Mouse (Mus musculus) megakaryocyte, embryonic 14.5 days (primary cell): ENCODE data around the gene Acbd6. TPM values are rescaled to one million over a fixed set of nuclear protein-coding genes. Genes with fewer than 3 reads are reported as not detected.

Source experiments
- H3K27me3 ChIP-seq: replicated peaks from 2 replicates; pipeline ENCODE3; 2012; ENCODE audit warnings: inconsistent platforms
- H3K36me3 ChIP-seq: replicated peaks from 2 replicates; pipeline ENCODE3; 2012; ENCODE audit warnings: low read length, inconsistent platforms, mixed read lengths
- H3K4me1 ChIP-seq: 2 replicates; pipeline ENCODE4 v1.6.1; 2012; ENCODE audit warnings: inconsistent platforms
- H3K4me3 ChIP-seq: replicated peaks from 2 replicates; pipeline ENCODE3; 2012; ENCODE audit warnings: moderate library complexity, mild to moderate bottlenecking, inconsistent platforms
- H3K9me3 ChIP-seq: 2 replicates; pipeline ENCODE4 v1.6.1; 2012; ENCODE audit warnings: inconsistent platforms
- FLI1 ChIP-seq: IDR thresholded peaks from 2 replicates; pipeline ENCODE4 v1.6.1; 2012; ENCODE audit warnings: low read length, inconsistent platforms, mixed read lengths
- GATA1 ChIP-seq: IDR thresholded peaks from 3 replicates; pipeline ENCODE4 v1.6.1; 2012; ENCODE audit warnings: mixed read lengths, low read length, inconsistent platforms, borderline replicate concordance
- polyA plus RNA-seq: library from polyadenylated mRNA; stranded (reverse); fragments of >175 nt; gene quantifications from 2 replicates; pipeline ENCODE4 v1.2.3, GENCODE M21; 2012; ENCODE audit warnings: low replicate concordance; ENCODE audit not compliant: insufficient read depth

The Acbd6 gene
- polyA plus RNA-seq, 1 experiment, result 266 TPM

DNA sequence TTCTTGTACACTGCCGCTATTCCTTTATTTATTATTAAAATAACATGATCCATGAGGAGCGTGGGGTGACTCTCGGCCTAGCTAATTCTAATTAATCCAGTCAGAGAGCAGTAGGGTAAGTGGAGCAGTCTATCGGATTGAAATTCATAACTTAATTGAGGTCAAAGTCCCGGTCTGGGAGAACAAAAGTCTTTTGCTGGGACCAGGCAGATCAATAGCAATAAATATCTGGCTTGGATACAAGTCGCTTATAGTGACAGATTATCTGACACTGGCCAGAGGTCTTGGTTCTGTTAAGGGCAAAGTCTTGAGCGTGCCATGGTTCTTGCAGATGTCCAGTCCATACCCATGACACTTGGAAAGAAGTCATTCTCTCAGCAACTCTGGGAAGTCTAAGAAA, 78.7 kb downstream of the Acbd6 start:
- H3K4me1 ChIP-seq, result no peaks in the 10 kb centered on the region; the same call in 1 of the 2 replicates
- no peak overlapping the region for H3K4me3 ChIP-seq
- no peak for TF ChIP-seq FLI1
- TF ChIP-seq GATA1, result no peak
- no peaks in the 10 kb centered on the region for H3K27me3 ChIP-seq
- H3K36me3 ChIP-seq, result no peaks in the 10 kb centered on the region
- H3K9me3 ChIP-seq, result no peaks in the 10 kb centered on the region

DNA sequence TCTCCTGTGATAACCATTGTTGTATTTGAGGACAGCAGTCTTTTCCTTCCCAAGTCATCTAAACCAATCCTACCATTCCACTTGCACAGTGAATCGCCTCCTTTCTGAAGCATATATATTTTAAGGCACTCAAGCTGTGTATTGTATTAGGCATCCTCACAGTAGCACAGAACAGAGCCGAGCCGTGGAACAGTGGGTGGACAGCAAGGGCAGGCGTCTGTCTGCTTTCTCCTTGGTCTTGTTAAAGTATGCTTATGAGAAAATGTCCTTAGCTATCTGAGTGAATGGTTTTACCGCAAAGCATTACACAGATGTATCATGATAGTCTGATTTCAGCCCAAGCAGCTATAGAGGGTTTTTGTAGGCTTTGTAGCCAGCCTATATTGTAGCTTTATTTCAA, 87.9 kb downstream of the Acbd6 start:
- Histone ChIP-seq H3K27me3 (no peaks in the 10 kb centered on the region), H3K4me1 (0 out of 2 replicates have a peak, but pooled peaks cover 3% of the 10 kb centered on the region), H3K4me3 (no peak overlapping the region), H3K36me3 (no peaks in the 10 kb centered on the region), H3K9me3 (no peaks in the 10 kb centered on the region)
- no peak for TF ChIP-seq GATA1
- no peak for TF ChIP-seq FLI1

DNA sequence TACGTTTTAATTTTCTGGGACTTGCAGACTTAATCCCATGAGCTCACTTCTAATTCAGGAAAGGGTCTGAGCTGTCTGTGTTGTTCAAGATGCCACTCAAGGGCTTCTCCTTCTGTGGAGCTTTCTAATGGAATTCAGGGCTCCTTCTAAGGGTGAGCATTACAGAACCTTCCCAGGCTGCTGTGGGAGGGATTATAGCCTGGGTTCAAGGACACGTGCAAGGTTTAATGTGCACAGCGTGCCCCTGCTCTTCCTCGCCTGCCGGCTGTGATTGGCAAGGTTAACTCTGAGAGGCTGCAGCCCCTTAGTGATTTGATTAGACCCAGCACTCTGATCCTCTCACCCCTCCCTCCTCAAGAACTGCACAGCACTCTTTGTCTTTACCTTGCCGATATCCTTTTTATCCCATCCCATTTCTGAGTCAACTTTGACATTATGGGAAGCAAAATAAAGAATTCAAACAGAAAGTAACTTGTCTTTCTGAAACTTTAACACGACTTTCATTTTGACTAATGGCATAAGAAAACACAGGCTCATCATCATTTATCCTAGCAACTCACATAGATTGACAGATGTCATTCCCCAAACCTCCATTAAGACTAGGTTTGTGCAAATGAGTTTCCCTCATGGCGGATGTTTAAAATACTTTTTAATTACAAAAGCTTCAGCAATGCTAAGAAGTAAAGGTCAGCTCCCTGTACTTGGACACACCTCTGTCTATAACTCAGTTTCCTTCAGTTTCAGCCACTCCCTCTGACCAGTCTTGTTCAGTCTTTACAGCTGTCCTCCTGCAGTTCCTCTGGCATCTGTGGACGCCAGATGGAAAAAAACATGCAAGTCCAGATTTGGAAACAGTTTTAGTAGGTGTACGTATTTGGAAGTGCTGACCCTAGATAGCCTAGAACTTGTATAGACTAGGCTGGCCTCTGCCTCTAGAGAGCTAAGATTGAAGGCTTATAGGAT, 88.7 kb downstream of the Acbd6 start:
- no peaks in the 10 kb centered on the region for H3K36me3 ChIP-seq
- no peak overlapping the region for H3K4me3 ChIP-seq
- TF ChIP-seq GATA1 (no peak), FLI1 (no peak)
- H3K27me3 ChIP-seq, result no peaks in the 10 kb centered on the region
- H3K9me3 ChIP-seq, result no peaks in the 10 kb centered on the region
- H3K4me1 ChIP-seq, result 0 out of 2 replicates have a peak, but pooled peaks cover 3% of the 10 kb centered on the region

DNA sequence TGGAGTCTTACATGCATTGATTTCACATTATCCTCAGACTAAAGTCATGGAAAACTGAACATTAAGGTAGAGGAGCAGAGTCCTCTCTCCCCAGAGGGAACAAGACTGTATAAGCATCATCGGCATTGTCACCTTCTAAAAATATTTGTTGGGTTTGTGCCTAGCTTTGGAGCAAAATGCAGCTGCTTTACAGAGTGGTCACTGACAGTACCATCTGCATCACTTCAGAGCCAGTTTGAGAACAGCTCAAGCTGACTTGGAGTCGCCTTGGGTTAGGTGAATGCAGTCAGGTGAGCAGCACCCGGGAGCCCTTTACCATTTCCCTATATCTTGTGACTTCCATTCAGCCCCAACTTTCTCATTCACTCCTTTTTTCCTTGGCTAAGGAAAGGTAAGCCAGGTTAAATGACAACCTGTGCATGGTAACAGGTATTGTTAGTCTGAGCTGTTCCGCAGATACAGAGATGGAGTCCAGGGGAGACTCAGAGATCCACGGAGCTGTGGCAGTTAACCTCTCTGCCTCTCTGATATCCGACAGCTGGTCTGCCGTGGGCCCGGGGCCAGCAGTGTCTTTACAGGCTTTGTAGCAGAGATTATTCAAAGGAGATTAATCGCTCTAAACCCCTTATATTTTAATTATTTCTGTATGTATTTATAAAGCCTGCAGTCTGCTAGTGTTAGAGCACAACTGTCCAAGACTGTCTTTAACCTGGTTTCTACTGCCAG, 92.4 kb downstream of the Acbd6 start:
- Histone ChIP-seq H3K4me1 (0 out of 2 replicates have a peak, but pooled peaks cover 3% of the 10 kb centered on the region), H3K4me3 (no peak overlapping the region), H3K36me3 (no peaks in the 10 kb centered on the region), H3K27me3 (no peaks in the 10 kb centered on the region), H3K9me3 (no peaks in the 10 kb centered on the region)
- no peak for TF ChIP-seq GATA1

DNA sequence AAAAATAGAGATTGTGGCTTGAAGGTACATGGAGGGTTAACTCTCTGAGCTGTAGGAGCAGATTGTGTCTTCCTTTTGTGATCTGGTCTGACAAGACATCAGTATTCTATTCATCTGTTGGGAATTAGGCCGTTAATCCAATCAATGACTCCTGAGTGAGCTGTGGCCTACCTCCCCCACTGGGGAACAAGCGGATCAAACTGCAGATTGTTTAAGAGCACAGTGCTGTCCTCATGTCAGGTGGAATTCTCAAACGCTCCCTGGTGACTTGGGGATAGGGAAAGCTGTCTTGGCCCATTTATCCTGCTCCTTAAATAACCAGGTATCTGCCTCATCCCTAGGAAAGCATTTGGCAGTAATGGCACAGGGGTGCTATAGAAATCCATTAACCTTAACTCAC, 97.0 kb downstream of the Acbd6 start:
- no peak overlapping the region for H3K4me3 ChIP-seq
- TF ChIP-seq FLI1, result no peak
- TF ChIP-seq GATA1, result no peak
- no peaks in the 10 kb centered on the region for H3K27me3 ChIP-seq
- no peaks in the 10 kb centered on the region for H3K9me3 ChIP-seq
- H3K4me1 ChIP-seq, result no peaks in the 10 kb centered on the region
- H3K36me3 ChIP-seq, result no peaks in the 10 kb centered on the region

DNA sequence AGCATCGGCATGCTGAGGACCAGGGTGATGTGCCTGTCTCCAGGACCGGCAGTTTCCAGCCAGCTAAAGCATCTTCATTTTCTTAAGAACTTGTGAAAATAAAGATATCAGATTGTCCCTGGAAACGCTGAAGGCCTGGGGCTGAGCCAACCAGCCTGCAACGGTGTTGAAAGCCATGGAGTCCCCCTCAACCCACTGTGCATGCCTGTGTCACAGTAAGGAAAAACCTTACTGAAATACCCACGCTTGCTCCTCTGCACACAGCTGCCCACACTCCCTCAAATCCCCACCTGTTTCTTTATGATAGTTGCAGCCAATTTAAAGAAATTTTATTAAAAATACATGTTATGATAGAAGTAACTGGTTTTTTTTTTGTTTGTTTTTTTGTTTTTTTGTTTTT, 98.4 kb downstream of the Acbd6 start:
- no peak for TF ChIP-seq GATA1
- TF ChIP-seq FLI1, result no peak
- Histone ChIP-seq H3K36me3 (no peaks in the 10 kb centered on the region), H3K4me1 (no peaks in the 10 kb centered on the region), H3K27me3 (no peaks in the 10 kb centered on the region), H3K4me3 (no peak overlapping the region), H3K9me3 (no peaks in the 10 kb centered on the region)

DNA sequence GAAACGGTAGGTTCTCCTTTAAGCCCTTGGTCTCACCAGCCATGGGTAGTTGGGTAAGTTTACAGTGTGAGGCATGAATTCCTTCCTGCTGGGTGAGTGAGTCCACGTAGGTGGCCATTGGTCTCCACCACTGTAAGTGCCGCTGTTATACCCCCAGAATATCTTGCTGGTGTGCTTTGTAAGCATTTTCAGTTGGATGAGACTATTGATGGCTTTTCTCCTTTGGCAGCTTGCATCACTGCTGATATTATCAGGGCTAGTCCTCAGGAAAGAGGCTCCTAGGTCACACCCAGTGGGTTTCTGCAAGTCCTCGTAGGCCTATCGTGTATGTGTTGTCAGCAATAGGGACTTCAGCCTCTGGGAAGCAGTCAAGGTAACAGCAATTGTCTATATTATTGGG, 106.1 kb downstream of the Acbd6 start:
- Histone ChIP-seq H3K4me1 (peaks cover 14% of the 10 kb centered on the region; the same call in 1 of the 2 replicates), H3K36me3 (no peaks in the 10 kb centered on the region), H3K9me3 (no peaks in the 10 kb centered on the region), H3K4me3 (no peak overlapping the region), H3K27me3 (no peaks in the 10 kb centered on the region)
- TF ChIP-seq GATA1, result no peak
- no peak for TF ChIP-seq FLI1

DNA sequence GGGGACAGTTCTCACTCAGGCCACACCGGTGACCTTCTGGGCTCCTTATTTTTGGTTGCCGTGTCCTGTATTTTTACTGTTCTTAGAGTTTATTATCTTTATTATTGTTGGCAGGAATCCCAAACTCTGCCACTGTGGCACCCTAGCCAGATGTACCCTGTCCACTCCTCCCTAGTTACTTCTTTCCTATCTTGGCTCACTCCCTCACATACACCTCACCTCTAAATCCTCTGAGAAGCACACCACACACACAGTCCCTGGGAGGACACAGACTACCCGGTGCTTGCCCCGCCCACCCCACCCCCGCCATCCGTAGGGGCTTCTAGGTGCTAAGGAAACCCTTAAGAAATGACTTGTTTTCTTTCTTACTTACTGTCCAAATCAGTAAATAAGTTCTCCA, 117.7 kb downstream of the Acbd6 start:
- H3K4me3 ChIP-seq, result no peak overlapping the region
- H3K9me3 ChIP-seq, result no peaks in the 10 kb centered on the region
- TF ChIP-seq FLI1, result no peak
- no peak for TF ChIP-seq GATA1
- no peaks in the 10 kb centered on the region for H3K27me3 ChIP-seq
- H3K4me1 ChIP-seq, result no peaks in the 10 kb centered on the region
- H3K36me3 ChIP-seq, result peaks cover 4% of the 10 kb centered on the region

DNA sequence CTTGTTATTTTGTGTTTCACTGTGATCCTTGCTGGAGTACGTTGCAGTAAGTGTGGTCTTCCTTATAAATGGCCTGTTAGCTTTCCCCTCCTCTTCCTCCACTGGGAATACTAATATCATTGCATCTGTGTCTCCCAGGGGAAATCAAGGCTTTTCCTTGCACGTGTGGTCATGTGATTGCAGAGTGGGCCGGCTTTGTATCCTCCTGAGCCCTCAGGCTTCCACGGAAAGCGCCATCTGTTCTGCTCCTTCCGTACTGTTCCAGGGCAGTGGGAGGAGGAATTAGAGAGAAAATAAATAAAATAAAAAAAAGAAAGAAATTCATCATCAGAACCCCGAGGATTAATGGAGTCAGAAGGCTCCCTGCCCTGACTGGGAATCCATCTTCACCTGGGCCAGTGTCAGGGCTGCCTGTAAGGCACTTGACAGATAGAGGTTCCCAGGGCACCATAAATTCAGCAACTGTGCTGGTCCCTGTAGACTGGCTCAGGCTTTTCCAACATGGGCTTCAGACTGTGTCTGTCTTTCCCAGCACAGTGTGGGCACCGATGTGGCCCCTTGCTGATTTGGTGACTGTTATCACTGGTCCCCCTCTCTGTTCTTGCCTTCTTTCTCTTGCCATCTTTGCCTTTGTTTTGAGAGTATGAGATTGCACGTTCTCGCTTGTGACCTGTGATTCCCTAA, 123.3 kb downstream of the Acbd6 start:
- H3K4me3 ChIP-seq, result no peak overlapping the region
- H3K36me3 ChIP-seq, result peaks cover 6% of the 10 kb centered on the region
- H3K9me3 ChIP-seq, result no peaks in the 10 kb centered on the region
- H3K4me1 ChIP-seq, result no peaks in the 10 kb centered on the region
- TF ChIP-seq FLI1, result no peak
- no peak for TF ChIP-seq GATA1
- H3K27me3 ChIP-seq, result no peaks in the 10 kb centered on the region
